Mouse (Mus musculus): ENCODE data around the gene Gchfr.

GRCm38 (mm10) chr2:119156681-119157572 is 10.6 kb upstream of the Gchfr start, which contains the start of gene Rmdn3:
- TF ChIP-seq POLR2A (IDR thresholded peaks at IDR 0.05; ENCODE audit: low read depth, low read length) (peak; percentile 85), ZC3H11A (IDR thresholded peaks at IDR 0.05; ENCODE audit: low read depth, low read length) (no peak), CTCF (conservative IDR thresholded peaks at IDR 0.05 in 1 of 2, IDR thresholded peaks at IDR 0.05 in 1 of 2; ENCODE audit: low read depth in 2 of 2, low read length in 2 of 2) (peak in 1 of 2 experiments; percentile 39; a peak in 2 of 4 replicates), CHD1 (IDR thresholded peaks at IDR 0.05; ENCODE audit: low read depth, low read length) (no peak), MXI1 (IDR thresholded peaks at IDR 0.05; ENCODE audit: low read depth, low read length) (peak; percentile 94), NELFE (IDR thresholded peaks at IDR 0.05; ENCODE audit: low read depth, low read length) (peak; percentile 72), MYC (IDR thresholded peaks at IDR 0.05; ENCODE audit: low read depth, low read length) (peak; percentile 75; the same call in 1 of the 2 replicates), MAFK (IDR thresholded peaks at IDR 0.05; ENCODE audit: insufficient replicate concordance, low read length) (no peak), E2F4 (IDR thresholded peaks at IDR 0.05; ENCODE audit: insufficient replicate concordance, low read depth, low read length) (0 out of 2 replicates have a peak, but pooled peaks have one; percentile 33), KAT2A (IDR thresholded peaks at IDR 0.05; ENCODE audit: insufficient replicate concordance, low read length) (peak; percentile 65; the same call in 1 of the 2 replicates), UBTF (IDR thresholded peaks at IDR 0.05; ENCODE audit: low read depth, low read length) (0 out of 2 replicates have a peak, but pooled peaks have one; percentile 64), EP300 (IDR thresholded peaks at IDR 0.05; ENCODE audit: low read length) (no peak), RCOR1 (conservative IDR thresholded peaks at IDR 0.05; ENCODE audit: low read depth, low read length) (no peak), MEF2A (IDR thresholded peaks at IDR 0.05; ENCODE audit: borderline replicate concordance, low read depth, low read length) (peak; percentile 63; the same call in 1 of the 2 replicates)
